Mouse (Mus musculus): ENCODE data around the gene Pde4b. TPM values are rescaled to one million over a fixed set of nuclear protein-coding genes. Genes with fewer than 3 reads are reported as not detected.

The Pde4b gene
- polyA plus RNA-seq, 1 experiment from 2014 or later, result 12.1 TPM

DNA sequence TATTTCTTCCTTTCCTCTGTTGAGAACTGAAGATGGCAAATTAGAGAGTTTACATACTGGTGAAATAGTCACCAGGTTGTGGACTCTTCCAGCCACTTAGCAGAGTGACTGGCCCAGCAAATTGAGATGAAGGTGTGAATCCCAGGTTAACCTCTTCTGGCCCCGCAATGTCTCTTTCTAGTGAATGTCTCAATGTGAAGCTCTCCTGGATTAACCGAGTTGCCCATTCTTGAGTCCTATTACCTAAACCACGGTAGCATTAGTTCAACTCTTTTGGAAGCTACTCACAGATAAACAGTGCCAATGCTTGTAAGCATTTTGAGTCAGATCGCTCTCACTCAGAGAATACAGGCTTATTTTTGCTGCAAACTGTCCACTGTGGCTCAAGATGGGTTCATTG, 491.7 kb downstream of the Pde4b start:
- H3K4me1 ChIP-seq, result no peaks in the 10 kb centered on the region
- no peak overlapping the region for H3K4me3 ChIP-seq (replicated peaks)
- WGBS, result 80% methylated on average over 4 of the region's 4 CpGs
- H3K9ac ChIP-seq, result no peak overlapping the region
- no peaks in the 10 kb centered on the region for H3K9me3 ChIP-seq
- no peak overlapping the region for H3K27ac ChIP-seq
- no peaks in the 10 kb centered on the region for H3K27me3 ChIP-seq (replicated peaks)
- no peak overlapping the region for H3K4me2 ChIP-seq
- H3K36me3 ChIP-seq, result no peaks in the 10 kb centered on the region
- ATAC-seq (ENCODE audit: insufficient read depth, low FRiP score, low read depth), result no peak

DNA sequence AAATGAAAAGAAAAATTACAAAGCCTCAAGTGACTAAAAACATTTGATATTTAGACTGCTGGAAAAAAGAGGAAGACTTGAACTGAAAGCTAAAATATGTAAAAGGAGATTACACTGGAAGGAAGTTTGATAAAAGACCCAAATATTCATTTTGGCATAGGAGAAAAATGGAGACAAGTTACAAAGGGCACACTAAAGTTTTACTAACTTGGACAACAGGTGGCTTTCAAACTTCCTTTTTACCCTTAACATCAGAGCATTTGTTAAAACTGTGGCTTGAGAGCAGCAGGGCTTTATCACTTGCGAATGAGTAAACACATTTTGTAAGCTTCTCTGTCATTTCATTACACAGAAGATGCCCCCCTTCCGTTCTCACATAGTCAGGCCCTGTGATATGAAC, 492.4 kb downstream of the Pde4b start:
- Histone ChIP-seq H3K4me3 (replicated peaks) (no peak overlapping the region), H3K9me3 (no peaks in the 10 kb centered on the region), H3K4me2 (no peak overlapping the region), H3K36me3 (no peaks in the 10 kb centered on the region), H3K4me1 (no peaks in the 10 kb centered on the region), H3K9ac (no peak overlapping the region), H3K27ac (no peak overlapping the region), H3K27me3 (replicated peaks) (no peaks in the 10 kb centered on the region)
- no peak for ATAC-seq (ENCODE audit: insufficient read depth, low FRiP score, low read depth)
- WGBS, result 45% methylated on average over 2 of the region's 2 CpGs

DNA sequence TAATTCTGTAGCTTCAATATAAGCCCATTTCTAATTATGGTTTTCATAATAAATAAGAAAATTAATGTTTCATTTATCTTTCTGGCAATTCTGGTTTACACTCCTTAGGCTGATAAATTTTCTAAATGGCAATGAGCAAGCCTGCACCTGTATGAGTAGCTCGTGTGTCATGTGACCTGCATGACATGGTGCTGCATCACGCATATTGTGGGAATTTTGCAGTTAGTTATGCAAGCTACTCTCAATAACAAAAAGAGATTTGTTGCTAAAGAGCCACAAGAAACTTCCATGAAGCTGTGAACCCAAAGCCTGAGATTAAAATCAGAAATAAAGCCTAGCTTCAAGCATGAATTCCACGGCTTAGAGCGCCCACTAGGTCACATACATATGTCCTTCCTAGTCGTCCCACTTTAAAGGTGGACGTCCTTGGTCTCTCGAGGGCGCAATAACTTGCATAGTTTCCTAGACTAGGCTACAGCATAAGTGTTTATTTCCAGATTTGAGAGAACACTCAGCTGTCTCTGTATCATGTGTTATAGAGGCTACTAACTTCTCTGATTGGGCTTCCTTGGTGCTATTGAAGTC, 494.9 kb downstream of the Pde4b start:
- H3K27me3 ChIP-seq (replicated peaks), result no peaks in the 10 kb centered on the region
- no peak overlapping the region for H3K4me2 ChIP-seq
- no peak overlapping the region for H3K9ac ChIP-seq
- WGBS, result 79% methylated on average over 8 of the region's 8 CpGs
- H3K4me3 ChIP-seq (replicated peaks), result no peak overlapping the region
- H3K36me3 ChIP-seq, result no peaks in the 10 kb centered on the region
- no peak overlapping the region for H3K27ac ChIP-seq
- no peaks in the 10 kb centered on the region for H3K9me3 ChIP-seq
- no peaks in the 10 kb centered on the region for H3K4me1 ChIP-seq
- ATAC-seq (ENCODE audit: insufficient read depth, low FRiP score, low read depth), result no peak

DNA sequence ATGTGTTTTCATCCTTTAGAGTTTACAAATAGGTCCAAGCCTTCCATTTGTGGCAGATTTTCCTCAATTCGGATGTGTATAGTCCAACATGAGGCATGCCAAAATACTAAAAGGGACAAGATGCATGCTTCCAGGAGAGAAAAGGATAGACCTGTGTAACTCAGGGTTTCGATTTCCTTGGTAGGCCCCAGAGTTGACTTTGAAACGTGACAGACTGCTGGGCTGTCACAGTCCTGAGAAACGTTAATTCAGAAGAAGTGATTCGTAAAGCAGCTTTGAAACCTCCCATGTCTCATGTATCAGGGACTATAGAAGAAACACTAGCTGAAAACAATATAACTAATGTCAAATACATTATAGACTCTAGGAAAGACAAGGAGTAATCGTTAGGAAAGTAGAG, 495.6 kb downstream of the Pde4b start:
- no peak overlapping the region for H3K27ac ChIP-seq
- WGBS, result 74% methylated on average over 6 of the region's 6 CpGs
- no peak overlapping the region for H3K4me3 ChIP-seq (replicated peaks)
- H3K36me3 ChIP-seq, result no peaks in the 10 kb centered on the region
- H3K9ac ChIP-seq, result no peak overlapping the region
- no peak overlapping the region for H3K4me2 ChIP-seq
- H3K4me1 ChIP-seq, result no peaks in the 10 kb centered on the region
- no peaks in the 10 kb centered on the region for H3K9me3 ChIP-seq
- no peak for ATAC-seq (ENCODE audit: insufficient read depth, low FRiP score, low read depth)
- H3K27me3 ChIP-seq (replicated peaks), result no peaks in the 10 kb centered on the region

DNA sequence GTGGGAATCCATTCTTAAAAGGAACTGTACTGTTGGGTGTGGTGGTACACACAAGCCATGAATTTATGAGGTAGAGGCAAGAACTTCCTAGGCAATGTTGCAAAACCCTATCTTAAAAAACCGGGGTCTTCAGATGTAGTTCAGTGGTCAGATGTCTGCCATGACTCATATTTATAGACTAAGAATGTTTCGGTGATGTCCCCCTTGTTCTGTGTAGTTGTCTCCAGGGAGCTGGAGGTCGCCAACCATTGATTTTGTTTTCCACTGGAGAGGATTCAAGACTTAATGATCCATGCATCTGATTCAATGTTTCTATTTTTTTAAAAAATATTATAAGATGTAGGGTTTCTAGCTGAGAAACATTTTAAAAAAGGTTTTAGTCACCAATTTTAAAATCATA, 496.1 kb downstream of the Pde4b start:
- Histone ChIP-seq H3K4me2 (no peak overlapping the region), H3K36me3 (no peaks in the 10 kb centered on the region), H3K27me3 (replicated peaks) (no peaks in the 10 kb centered on the region), H3K9me3 (no peaks in the 10 kb centered on the region), H3K4me3 (replicated peaks) (no peak overlapping the region), H3K4me1 (0 out of 2 replicates have a peak, but pooled peaks cover under 1% of the 10 kb centered on the region), H3K27ac (no peak overlapping the region), H3K9ac (no peak overlapping the region)
- ATAC-seq (ENCODE audit: insufficient read depth, low FRiP score, low read depth), result no peak
- 81% methylated on average over 3 of the region's 3 CpGs for WGBS

DNA sequence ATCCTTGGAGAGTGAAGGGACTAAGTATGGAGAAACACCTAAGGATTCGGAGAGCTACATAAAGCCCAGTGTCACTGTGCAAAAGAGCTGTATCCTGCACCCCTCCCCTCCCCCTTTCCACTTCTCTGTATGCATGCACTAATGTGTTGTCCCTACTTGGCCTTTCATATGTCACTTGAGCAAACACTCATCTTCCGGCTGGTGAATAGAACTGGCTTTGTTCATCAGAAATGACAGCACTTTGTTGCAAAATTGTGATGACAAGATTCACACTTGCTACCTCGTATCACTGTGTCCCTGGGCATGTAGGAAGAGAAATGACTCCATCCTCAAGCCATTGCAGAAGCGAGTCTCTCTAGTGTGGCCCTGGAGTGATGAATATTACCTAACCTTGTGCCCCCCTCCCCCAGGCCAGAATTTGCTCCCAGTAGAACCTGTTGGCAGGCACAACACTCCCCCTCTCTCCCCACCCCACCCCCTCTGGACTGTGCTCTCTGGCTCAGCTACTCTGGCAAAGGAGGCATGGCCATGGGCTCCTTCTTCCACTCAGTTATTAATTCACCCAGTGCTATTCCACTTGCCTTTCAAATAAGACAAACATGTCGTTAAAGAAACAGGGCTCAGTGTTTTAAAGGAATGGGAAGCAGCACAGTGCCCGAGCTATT, 497.4 kb downstream of the Pde4b start:
- Histone ChIP-seq H3K4me1 (0 out of 2 replicates have a peak, but pooled peaks cover 4% of the 10 kb centered on the region), H3K4me2 (no peak overlapping the region), H3K36me3 (no peaks in the 10 kb centered on the region), H3K9me3 (no peaks in the 10 kb centered on the region), H3K27me3 (replicated peaks) (no peaks in the 10 kb centered on the region), H3K27ac (no peak overlapping the region), H3K4me3 (replicated peaks) (no peak overlapping the region), H3K9ac (no peak overlapping the region)
- whole genome bisulfite sequencing, result 38% methylated on average over 6 of the region's 6 CpGs
- ATAC-seq (ENCODE audit: insufficient read depth, low FRiP score, low read depth), result no peak

DNA sequence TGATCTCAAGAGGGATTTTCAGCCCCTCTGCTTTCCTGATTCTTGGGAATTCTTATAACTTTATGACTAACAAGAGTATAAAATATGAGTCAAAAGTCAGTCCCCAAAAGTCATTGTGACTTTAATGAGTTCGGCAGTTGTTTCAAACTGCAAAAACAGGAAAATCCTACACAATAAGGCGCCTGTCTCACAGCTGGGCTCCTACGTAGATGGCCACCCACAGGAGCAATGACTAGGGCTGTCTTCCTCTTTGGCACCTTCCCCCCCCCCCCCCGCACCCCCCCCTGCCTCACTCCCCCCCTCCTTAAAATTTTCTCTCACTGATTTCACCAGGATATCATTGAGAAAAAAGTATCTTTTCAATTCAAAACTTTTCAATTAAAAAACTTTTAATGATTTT, 498.2 kb downstream of the Pde4b start:
- 70% methylated on average over 3 of the region's 4 CpGs for WGBS
- Histone ChIP-seq H3K27ac (no peak overlapping the region), H3K4me1 (0 out of 2 replicates have a peak, but pooled peaks cover 4% of the 10 kb centered on the region), H3K9me3 (no peaks in the 10 kb centered on the region), H3K36me3 (no peaks in the 10 kb centered on the region), H3K4me3 (replicated peaks) (no peak overlapping the region), H3K4me2 (no peak overlapping the region), H3K27me3 (replicated peaks) (no peaks in the 10 kb centered on the region), H3K9ac (no peak overlapping the region)
- ATAC-seq (ENCODE audit: insufficient read depth, low FRiP score, low read depth), result no peak

DNA sequence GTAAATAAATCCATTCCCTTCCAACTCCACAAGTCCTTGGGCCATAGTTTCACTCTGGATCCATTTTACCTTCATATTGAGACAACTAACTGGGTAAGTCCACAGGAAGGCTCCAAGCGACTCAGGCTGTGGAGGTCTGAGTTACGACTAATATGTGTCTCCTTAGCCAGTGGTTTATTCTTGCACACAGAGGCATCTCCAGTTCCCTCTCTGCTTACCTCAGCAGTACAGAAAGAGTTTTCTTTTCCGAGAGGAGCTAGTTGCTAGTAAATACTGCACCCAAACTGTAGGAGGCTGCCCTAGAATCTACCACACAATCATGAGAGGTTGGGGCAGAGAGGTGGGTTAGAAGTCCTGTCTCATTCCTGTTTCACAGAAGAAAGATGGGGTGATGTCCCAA, 499.4 kb downstream of the Pde4b start:
- Histone ChIP-seq H3K27ac (no peak overlapping the region), H3K27me3 (replicated peaks) (no peaks in the 10 kb centered on the region), H3K9ac (no peak overlapping the region), H3K9me3 (no peaks in the 10 kb centered on the region), H3K4me3 (replicated peaks) (no peak overlapping the region), H3K4me2 (no peak overlapping the region), H3K36me3 (no peaks in the 10 kb centered on the region), H3K4me1 (0 out of 2 replicates have a peak, but pooled peaks cover 4% of the 10 kb centered on the region)
- ATAC-seq (ENCODE audit: insufficient read depth, low FRiP score, low read depth), result no peak
- 85% methylated on average over 3 of the region's 3 CpGs for WGBS

DNA sequence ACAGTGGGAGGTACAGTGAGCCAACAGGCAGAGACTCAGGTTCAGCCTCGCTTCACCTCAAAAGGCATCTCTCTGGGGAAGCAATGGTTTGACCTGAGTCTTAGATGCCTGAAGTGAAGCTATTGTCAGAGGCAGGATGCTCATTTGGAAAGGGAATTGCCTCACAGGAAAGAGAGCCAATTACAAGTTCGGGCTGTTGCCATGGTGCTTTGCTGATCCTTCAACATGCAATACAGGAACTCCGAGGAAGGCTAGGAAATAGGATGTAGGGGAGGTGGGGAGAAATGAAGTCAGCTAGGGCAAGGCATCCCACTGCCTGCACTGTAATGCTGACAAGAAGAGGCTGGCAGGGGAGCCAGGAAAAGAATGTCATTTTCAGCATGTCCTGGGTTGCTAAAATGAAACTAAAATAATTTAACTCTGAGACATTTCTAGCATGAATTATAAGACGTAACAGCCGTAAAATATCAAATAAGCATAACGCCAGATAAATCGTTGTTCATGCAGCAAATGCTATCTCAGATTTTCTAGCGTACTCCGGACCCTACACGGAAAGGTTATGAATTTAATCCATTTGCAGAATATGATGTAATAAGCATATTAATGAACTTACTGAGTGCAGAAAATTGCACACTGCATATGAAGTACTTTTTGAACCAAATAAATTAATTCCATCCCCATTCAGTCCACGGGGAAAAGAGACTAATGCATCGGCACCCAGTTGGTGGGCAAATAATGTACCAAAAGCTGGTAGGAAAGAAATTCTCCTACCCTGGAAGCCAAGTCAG, 501.5 kb downstream of the Pde4b start:
- no peaks in the 10 kb centered on the region for H3K36me3 ChIP-seq
- no peak overlapping the region for H3K9ac ChIP-seq
- peak overlapping the region; percentile 47 for H3K4me2 ChIP-seq
- peak; percentile 33; the same call in 1 of the 2 replicates for ATAC-seq (ENCODE audit: insufficient read depth, low FRiP score, low read depth)
- H3K9me3 ChIP-seq, result no peaks in the 10 kb centered on the region
- H3K4me3 ChIP-seq (replicated peaks), result peak overlapping the region; percentile 25
- 37% methylated on average over 12 of the region's 12 CpGs for WGBS
- 0 out of 2 replicates have a peak, but pooled peaks cover 4% of the 10 kb centered on the region for H3K4me1 ChIP-seq
- H3K27me3 ChIP-seq (replicated peaks), result no peaks in the 10 kb centered on the region
- peak overlapping the region; percentile 31; the same call in 1 of the 2 replicates for H3K27ac ChIP-seq

DNA sequence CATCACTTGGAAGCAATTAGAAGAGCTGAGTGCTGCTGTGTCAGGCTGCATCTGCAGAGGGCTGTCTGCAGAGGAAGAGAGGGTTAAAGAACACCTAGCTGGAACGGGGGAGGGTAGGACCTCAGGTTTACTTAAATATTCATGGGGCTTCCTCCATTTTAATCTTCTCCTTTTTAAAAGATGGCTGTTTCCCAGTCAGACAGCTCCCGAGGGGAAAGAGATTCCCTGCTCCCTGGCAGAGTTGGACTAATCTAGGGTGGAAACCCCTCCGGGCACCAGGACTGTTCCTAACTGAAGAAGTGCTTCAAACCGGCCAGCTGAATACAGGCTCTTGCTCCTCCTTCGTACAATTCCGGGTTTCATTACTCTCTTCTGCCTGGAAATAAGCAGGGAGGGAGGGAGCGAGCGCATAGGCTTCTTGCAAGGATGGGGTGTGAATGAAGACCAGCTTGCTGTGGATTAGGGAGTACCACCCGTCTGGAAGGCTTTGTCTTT, 502.2 kb downstream of the Pde4b start:
- Histone ChIP-seq H3K9me3 (no peaks in the 10 kb centered on the region), H3K27ac (no peak overlapping the region), H3K36me3 (no peaks in the 10 kb centered on the region), H3K4me1 (0 out of 2 replicates have a peak, but pooled peaks cover 4% of the 10 kb centered on the region), H3K4me3 (replicated peaks) (peak overlapping the region; percentile 25), H3K4me2 (peak overlapping the region; percentile 47), H3K27me3 (replicated peaks) (no peaks in the 10 kb centered on the region), H3K9ac (no peak overlapping the region)
- ATAC-seq (ENCODE audit: insufficient read depth, low FRiP score, low read depth), result no peak
- 15% methylated on average over 9 of the region's 9 CpGs for WGBS

DNA sequence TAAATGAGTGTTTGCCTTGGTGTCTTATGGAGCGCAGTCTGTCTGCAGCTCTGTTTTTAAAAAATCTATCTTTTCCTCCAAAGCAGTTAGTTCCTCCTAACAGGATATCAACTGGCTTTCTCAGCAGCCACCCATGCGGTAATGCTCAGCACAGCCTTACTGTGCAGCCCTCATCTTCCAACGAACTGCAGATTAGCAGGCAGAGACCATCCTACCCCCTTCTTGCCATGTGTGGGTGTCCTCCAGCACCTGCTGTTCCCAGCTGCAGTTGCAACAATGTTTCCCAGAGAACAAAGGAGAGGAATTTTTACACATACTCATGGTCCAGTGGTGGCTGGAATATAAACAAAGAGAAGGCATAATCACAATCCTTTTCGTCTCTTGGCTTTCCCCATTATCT, 504.5 kb downstream of the Pde4b start:
- 0 out of 2 replicates have a peak, but pooled peaks cover 4% of the 10 kb centered on the region for H3K4me1 ChIP-seq
- WGBS, result 50% methylated on average over 4 of the region's 4 CpGs
- H3K27me3 ChIP-seq (replicated peaks), result no peaks in the 10 kb centered on the region
- no peak for ATAC-seq (ENCODE audit: insufficient read depth, low FRiP score, low read depth)
- H3K9me3 ChIP-seq, result no peaks in the 10 kb centered on the region
- H3K4me3 ChIP-seq (replicated peaks), result no peak overlapping the region
- no peak overlapping the region for H3K9ac ChIP-seq
- H3K4me2 ChIP-seq, result no peak overlapping the region
- H3K36me3 ChIP-seq, result no peaks in the 10 kb centered on the region
- no peak overlapping the region for H3K27ac ChIP-seq

DNA sequence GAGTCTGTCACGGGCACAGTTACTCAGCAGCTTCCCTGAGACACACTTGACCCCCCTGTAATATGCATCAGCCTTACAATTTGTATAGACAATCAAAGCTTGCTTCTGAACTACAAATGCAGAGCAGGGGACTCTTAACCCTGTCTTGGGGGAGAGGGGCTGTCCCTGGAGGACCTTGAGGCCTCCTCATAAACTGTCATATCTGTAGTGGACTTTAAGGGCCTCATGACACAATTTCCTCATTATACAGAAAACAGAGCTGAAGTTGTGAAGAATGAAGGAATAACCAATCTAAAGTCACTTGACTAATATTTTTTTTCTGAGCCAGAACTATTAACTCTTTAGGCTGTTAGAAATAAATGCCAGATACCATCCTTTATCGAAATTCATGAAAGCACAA, 505.2 kb downstream of the Pde4b start:
- no peak overlapping the region for H3K4me3 ChIP-seq (replicated peaks)
- no peaks in the 10 kb centered on the region for H3K27me3 ChIP-seq (replicated peaks)
- H3K36me3 ChIP-seq, result no peaks in the 10 kb centered on the region
- WGBS, result 80% methylated on average over 2 of the region's 2 CpGs
- H3K27ac ChIP-seq, result no peak overlapping the region
- ATAC-seq (ENCODE audit: insufficient read depth, low FRiP score, low read depth), result no peak
- no peaks in the 10 kb centered on the region for H3K9me3 ChIP-seq
- no peak overlapping the region for H3K4me2 ChIP-seq
- no peak overlapping the region for H3K9ac ChIP-seq
- H3K4me1 ChIP-seq, result 0 out of 2 replicates have a peak, but pooled peaks cover 4% of the 10 kb centered on the region
